Mouse (Mus musculus) liver, embryonic 14.5 days (tissue): Measurements from ENCODE around the gene Izumo1r.

Experiments
- CTCF ChIP-seq: IDR thresholded peaks from 2 replicates; pipeline ENCODE4 v1.5.1; 2016; ENCODE audit warnings: antibody characterized with exemption, low read depth, control low read depth
- EP300 ChIP-seq: IDR thresholded peaks from 2 replicates; pipeline ENCODE4 v1.6.1; 2016; ENCODE audit warnings: antibody characterized with exemption, low read depth

DNA sequence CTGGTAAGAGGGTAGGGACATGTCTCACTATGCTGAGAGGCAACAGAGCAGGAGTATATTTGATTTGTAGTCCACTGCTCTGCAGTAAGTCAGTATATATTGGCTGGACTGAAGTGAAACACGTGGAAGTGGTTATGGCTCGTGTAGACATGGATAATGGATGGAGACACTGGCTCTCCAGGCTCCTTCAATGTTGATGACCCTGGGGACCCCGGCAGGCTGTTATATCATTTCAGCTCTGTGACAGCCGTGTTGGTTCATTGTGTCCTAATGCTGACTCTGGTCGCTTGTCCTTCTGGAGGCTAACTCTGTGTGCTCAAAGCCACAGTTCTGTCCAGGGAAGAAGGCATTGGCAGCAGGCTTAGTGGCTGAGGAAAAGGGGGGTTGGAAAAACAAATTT, 47.3 kb upstream of the Izumo1r start:
- TF ChIP-seq CTCF, result no peak
- no peak for TF ChIP-seq EP300
